Mouse (Mus musculus) MEL (cell line): ENCODE data around the gene Lgi1. TPM values are rescaled to one million over a fixed set of nuclear protein-coding genes. Genes with fewer than 3 reads are reported as not detected.

Experiments used
- DNase-seq: peaks from one replicate; pipeline ENCODE4 v3.0.0; 2011; ENCODE audit warnings: low read depth, low spot score
- H3K27ac ChIP-seq: 2 replicates; pipeline ENCODE4 v1.5.1; 2012; ENCODE audit warnings: low read depth, mild to moderate bottlenecking, control low read depth, low read length, moderate library complexity; ENCODE audit not compliant: control insufficient read depth
- H3K27me3 ChIP-seq, 2 experiments: fragments of 150-350 bp in 1 of 2; sonication (generic) in 1 of 2; 2 replicates each; pipeline ENCODE4 v1.6.1; 2012; ENCODE audit warnings: low read length in 2 of 2, mild to moderate bottlenecking in 2 of 2, improper control_type of control experiment in 1 of 2, moderate library complexity in 1 of 2; ENCODE audit not compliant: insufficient read depth in 2 of 2, control insufficient read depth in 1 of 2
- H3K36me3 ChIP-seq, 2 experiments: 2 replicates each; pipeline ENCODE4 v1.6.1; 2012 to 2014; ENCODE audit warnings: low read length in 2 of 2, improper control_type of control experiment in 1 of 2, inconsistent platforms in 1 of 2, mild to moderate bottlenecking in 1 of 2; ENCODE audit not compliant: insufficient read depth in 2 of 2, control insufficient read depth in 1 of 2
- H3K4me1 ChIP-seq, 2 experiments: fragments of 150-350 bp in 1 of 2; sonication (generic) in 1 of 2; 2 replicates each; pipeline ENCODE4 v1.6.1; 2012; ENCODE audit warnings: low read length in 2 of 2, improper control_type of control experiment in 1 of 2, mild to moderate bottlenecking in 1 of 2; ENCODE audit not compliant: insufficient read depth in 2 of 2, control insufficient read depth in 1 of 2
- H3K4me3 ChIP-seq, 2 experiments: fragments of 150-350 bp in 1 of 2; sonication (generic) in 1 of 2; 2 replicates each; pipeline ENCODE4 v1.5.1; 2012; ENCODE audit warnings: low read depth in 2 of 2, low read length in 2 of 2, mild to moderate bottlenecking in 2 of 2, moderate library complexity in 2 of 2, control low read depth in 1 of 2, improper control_type of control experiment in 1 of 2; ENCODE audit not compliant: control insufficient read depth in 1 of 2, insufficient read depth in 1 of 2
- H3K79me2 ChIP-seq: 2 replicates; pipeline ENCODE4 v1.6.1; 2012; ENCODE audit warnings: mild to moderate bottlenecking, low read length, moderate library complexity; ENCODE audit not compliant: control insufficient read depth, poor library complexity, insufficient read depth
- H3K9ac ChIP-seq: 2 replicates; pipeline ENCODE4 v1.6.1; 2012; ENCODE audit warnings: low read depth, mild to moderate bottlenecking, control low read depth, low read length, moderate library complexity; ENCODE audit not compliant: control insufficient read depth, poor library complexity, severe bottlenecking
- H3K9me3 ChIP-seq: fragments of 150-350 bp; sonication (generic); replicated peaks from 2 replicates; pipeline ENCODE4 v1.6.1; 2012; ENCODE audit warnings: mild to moderate bottlenecking, low read length, improper control_type of control experiment, moderate library complexity; ENCODE audit not compliant: insufficient read depth
- BHLHE40 ChIP-seq: IDR thresholded peaks from 2 replicates; pipeline ENCODE4 v1.6.1; 2012; ENCODE audit warnings: low read depth, mild to moderate bottlenecking, inconsistent platforms, low read length, improper control_type of control experiment, borderline replicate concordance
- CHD1 ChIP-seq: IDR thresholded peaks from 2 replicates; pipeline ENCODE4 v1.6.1; 2012; ENCODE audit warnings: low read depth, mild to moderate bottlenecking, inconsistent platforms, low read length, improper control_type of control experiment
- ELF1 ChIP-seq: IDR thresholded peaks from 2 replicates; pipeline ENCODE4 v1.6.1; 2014; ENCODE audit warnings: low read depth, mild to moderate bottlenecking, inconsistent platforms, low read length, improper control_type of control experiment, moderate library complexity
- EP300 ChIP-seq, 2 experiments: IDR thresholded peaks; 2 replicates each; pipeline ENCODE4 v1.6.1; 2011; ENCODE audit warnings: improper control_type of control experiment in 2 of 2, low read length in 2 of 2, low read depth in 1 of 2, mild to moderate bottlenecking in 1 of 2
- HCFC1 ChIP-seq: IDR thresholded peaks from 2 replicates; pipeline ENCODE4 v1.6.1; 2012; ENCODE audit warnings: low read depth, mild to moderate bottlenecking, inconsistent platforms, low read length, improper control_type of control experiment, moderate library complexity
- KAT2A ChIP-seq: conservative IDR thresholded peaks from 2 replicates; pipeline ENCODE4 v1.6.1; 2012; ENCODE audit warnings: low read depth, low read length, improper control_type of control experiment, inconsistent platforms
- MAFK ChIP-seq: IDR thresholded peaks from 2 replicates; pipeline ENCODE4 v1.6.1; 2011; ENCODE audit warnings: low read depth, mild to moderate bottlenecking, low read length, improper control_type of control experiment, borderline replicate concordance
- MAX ChIP-seq: IDR thresholded peaks from 2 replicates; pipeline ENCODE4 v1.6.1; 2011; ENCODE audit warnings: low read length, improper control_type of control experiment
- MAZ ChIP-seq: IDR thresholded peaks from 2 replicates; pipeline ENCODE4 v1.6.1; 2012; ENCODE audit warnings: low read depth, mild to moderate bottlenecking, inconsistent platforms, low read length, improper control_type of control experiment
- NELFE ChIP-seq: IDR thresholded peaks from 2 replicates; pipeline ENCODE4 v1.6.1; 2011; ENCODE audit warnings: low read depth, low read length, improper control_type of control experiment
- POLR2A ChIP-seq, 2 experiments: IDR thresholded peaks; 2 replicates each; pipeline ENCODE4 v1.6.1; 2011 to 2012; ENCODE audit warnings: low read length in 2 of 2, mild to moderate bottlenecking in 2 of 2, control low read depth in 1 of 2, improper control_type of control experiment in 1 of 2, low read depth in 1 of 2, moderate library complexity in 1 of 2; ENCODE audit not compliant: control insufficient read depth in 1 of 2, insufficient read depth in 1 of 2, poor library complexity in 1 of 2
- POLR2AphosphoS2 ChIP-seq: IDR thresholded peaks from 2 replicates; pipeline ENCODE4 v1.6.1; 2011; ENCODE audit warnings: low read length, improper control_type of control experiment
- TAL1 ChIP-seq: IDR thresholded peaks from 2 replicates; pipeline ENCODE4 v1.6.1; 2012; ENCODE audit warnings: mild to moderate bottlenecking, inconsistent platforms, low read length, moderate library complexity, mixed read lengths
- UBTF ChIP-seq: IDR thresholded peaks from 2 replicates; pipeline ENCODE4 v1.6.1; 2012; ENCODE audit warnings: low read depth, mild to moderate bottlenecking, inconsistent platforms, low read length, improper control_type of control experiment, moderate library complexity, borderline replicate concordance; ENCODE audit not compliant: insufficient read depth
- ZC3H11A ChIP-seq: IDR thresholded peaks from 2 replicates; pipeline ENCODE4 v1.6.1; 2012; ENCODE audit warnings: low read depth, mild to moderate bottlenecking, inconsistent platforms, low read length, improper control_type of control experiment
- ZKSCAN1 ChIP-seq: IDR thresholded peaks from 2 replicates; pipeline ENCODE4 v1.6.1; 2012; ENCODE audit warnings: low read depth, mild to moderate bottlenecking, inconsistent platforms, low read length, improper control_type of control experiment, moderate library complexity
- polyA plus RNA-seq, 2 experiments: library from polyadenylated mRNA; stranded (reverse) in 1 of 2; unstranded in 1 of 2; fragments of >175 nt in 1 of 2; fragments of >200 nt in 1 of 2; gene quantifications; 2 replicates each; pipeline versions ENCODE4 v1.2.1 to v1.2.4; 2012; ENCODE audit warnings: low replicate concordance in 2 of 2, low read depth in 1 of 2; ENCODE audit not compliant: insufficient read length in 2 of 2, insufficient read depth in 1 of 2, missing spikeins in 1 of 2
- total RNA-seq: library from RNA; depleted of rRNA; stranded (reverse); fragments of 300-350 nt; gene quantifications from 2 replicates; pipeline ENCODE4 v1.2.3, GENCODE M21; 2012

The Lgi1 gene
- total and polyA plus RNA-seq, 3 experiments, result 0.01 TPM; not detected in 2

- H3K36me3 ChIP-seq, result peaks cover 0 to 3% of the 10 kb centered on the region in 2 experiments; a peak in 1 of 4 replicates
- no peak for TF ChIP-seq TAL1
- no peak for TF ChIP-seq ZKSCAN1
- no peak for TF ChIP-seq CHD1
- TF ChIP-seq MAFK, result no peak
- TF ChIP-seq ELF1, result no peak
- no peak for TF ChIP-seq KAT2A
- no peak for TF ChIP-seq POLR2AphosphoS2
- no peaks in the 10 kb centered on the region for H3K4me1 ChIP-seq
- no peak overlapping the region for H3K9ac ChIP-seq
- H3K27me3 ChIP-seq, result peaks cover 0 to 3% of the 10 kb centered on the region in 2 experiments; a peak in 1 of 4 replicates
- H3K4me3 ChIP-seq, result no peak overlapping the region
- H3K79me2 ChIP-seq, result no peaks in the 10 kb centered on the region
- no peak overlapping the region for H3K27ac ChIP-seq
- no peak for DNase-seq
- no peaks in the 10 kb centered on the region for H3K9me3 ChIP-seq
These were observed 84.1 kb downstream of the Lgi1 start for GRCm38 (mm10) chr19:38348271-38349012.

GRCm38 (mm10) chr19:38349013-38349341, 84.6 kb downstream of the Lgi1 start:
- no peak for DNase-seq
- peaks cover 0 to 3% of the 10 kb centered on the region in 2 experiments; a peak in 1 of 4 replicates for H3K27me3 ChIP-seq
- H3K79me2 ChIP-seq, result no peaks in the 10 kb centered on the region
- H3K9me3 ChIP-seq, result no peaks in the 10 kb centered on the region
- peaks cover 0 to 2% of the 10 kb centered on the region in 2 experiments; a peak in 3 of 4 replicates for H3K4me1 ChIP-seq
- H3K4me3 ChIP-seq, result no peak overlapping the region
- no peak overlapping the region for H3K27ac ChIP-seq
- no peak for TF ChIP-seq BHLHE40
- no peak for TF ChIP-seq UBTF
- TF ChIP-seq POLR2A (IDR thresholded peaks at IDR 0.05; ENCODE audit: control insufficient read depth in 1 of 2, insufficient read depth in 1 of 2, low read depth in 1 of 2, low read length in 2 of 2, poor library complexity in 1 of 2), result no peak
- TF ChIP-seq NELFE, result no peak
- TF ChIP-seq HCFC1, result no peak
- no peak for TF ChIP-seq ZC3H11A
- TF ChIP-seq MAZ, result no peak
- H3K36me3 ChIP-seq, result peaks cover 0 to 4% of the 10 kb centered on the region in 2 experiments; a peak in 2 of 4 replicates
- no peak overlapping the region for H3K9ac ChIP-seq

GRCm38 (mm10) chr19:38351202-38351601, 86.9 kb downstream of the Lgi1 start:
- H3K9ac ChIP-seq, result no peak overlapping the region
- no peak for DNase-seq
- no peaks in the 10 kb centered on the region for H3K79me2 ChIP-seq
- H3K4me1 ChIP-seq, result peaks cover 0 to 8% of the 10 kb centered on the region in 2 experiments; a peak in 3 of 4 replicates
- H3K9me3 ChIP-seq, result no peaks in the 10 kb centered on the region
- H3K36me3 ChIP-seq, result peaks cover 0 to 9% of the 10 kb centered on the region in 2 experiments; a peak in 2 of 4 replicates
- TF ChIP-seq EP300 (IDR thresholded peaks at IDR 0.05; ENCODE audit: low read depth in 1 of 2, low read length in 2 of 2) (0 out of 4 replicates have a peak, but pooled peaks of 1 of the 2 experiments have one; percentile 14), MAX (no peak)
- no peak overlapping the region for H3K4me3 ChIP-seq
- no peak overlapping the region for H3K27ac ChIP-seq
- H3K27me3 ChIP-seq, result no peaks in the 10 kb centered on the region; a peak in 1 of 4 replicates
